Mouse (Mus musculus): ENCODE measurements at regions not wholly inside any gene's neighbourhood (a gene's known extent, or its start where the extent isn't known, plus 50 kb on each side); places are given as distances from the start of the nearest gene placed in this dataset.
A peak's percentile ranks its signal among the peaks of the same experiment; 100 is the strongest.

- Histone ChIP-seq H3K27me3 (ENCODE audit: control insufficient read depth, insufficient read depth, low read length) (no peaks in the 10 kb centered on the region), H3K4me3 (ENCODE audit: low read depth, low read length) (no peak overlapping the region), H3K4me1 (ENCODE audit: control insufficient read depth, insufficient read depth, low read length) (no peaks in the 10 kb centered on the region), H3K27ac (ENCODE audit: low read depth, low read length) (no peak overlapping the region), H3K36me3 (ENCODE audit: control insufficient read depth, insufficient read depth, low read length) (no peaks in the 10 kb centered on the region), H3K9ac (ENCODE audit: low read depth, low read length) (no peak overlapping the region), H3K4me2 (no peak overlapping the region), H3K9me3 (replicated peaks; ENCODE audit: control insufficient read depth, low read length) (no peaks in the 10 kb centered on the region)
- no peak for ATAC-seq (replicated peaks; ENCODE audit: insufficient number of reproducible peaks, low FRiP score, low TSS enrichment)
- WGBS (ENCODE audit: insufficient replicate concordance): 61% methylated on average over 10 of the region's 10 CpGs
These were observed 73.1 kb downstream of the Rps15a start for GRCm38 (mm10) chr7:118042914-118043313.

- Histone ChIP-seq H3K4me1 (ENCODE audit: control insufficient read depth, insufficient read depth, low read length) (no peaks in the 10 kb centered on the region), H3K9me3 (replicated peaks; ENCODE audit: control insufficient read depth, low read length) (no peaks in the 10 kb centered on the region), H3K36me3 (ENCODE audit: control insufficient read depth, insufficient read depth, low read length) (no peaks in the 10 kb centered on the region), H3K27ac (ENCODE audit: low read depth, low read length) (no peak overlapping the region), H3K4me3 (ENCODE audit: low read depth, low read length) (no peak overlapping the region), H3K9ac (ENCODE audit: low read depth, low read length) (no peak overlapping the region), H3K4me2 (no peak overlapping the region), H3K27me3 (ENCODE audit: control insufficient read depth, insufficient read depth, low read length) (no peaks in the 10 kb centered on the region)
- WGBS (ENCODE audit: insufficient replicate concordance): 82% methylated on average over 4 of the region's 4 CpGs
- no peak for ATAC-seq (replicated peaks; ENCODE audit: insufficient number of reproducible peaks, low FRiP score, low TSS enrichment)
These were observed 76.1 kb downstream of the Rps15a start for GRCm38 (mm10) chr7:118039862-118040261.

GRCm38 (mm10) chr7:118037062-118037461 is 78.9 kb downstream of the Rps15a start:
- no peaks in the 10 kb centered on the region for H3K9me3 ChIP-seq (replicated peaks; ENCODE audit: control insufficient read depth, low read length)
- 70% methylated on average over 3 of the region's 3 CpGs for WGBS (ENCODE audit: insufficient replicate concordance)
- no peak overlapping the region for H3K4me3 ChIP-seq (ENCODE audit: low read depth, low read length)
- H3K4me1 ChIP-seq (ENCODE audit: control insufficient read depth, insufficient read depth, low read length): no peaks in the 10 kb centered on the region
- no peaks in the 10 kb centered on the region for H3K36me3 ChIP-seq (ENCODE audit: control insufficient read depth, insufficient read depth, low read length)
- no peak overlapping the region for H3K27ac ChIP-seq (ENCODE audit: low read depth, low read length)
- no peak overlapping the region for H3K4me2 ChIP-seq
- no peaks in the 10 kb centered on the region for H3K27me3 ChIP-seq (ENCODE audit: control insufficient read depth, insufficient read depth, low read length)
- ATAC-seq (replicated peaks; ENCODE audit: insufficient number of reproducible peaks, low FRiP score, low TSS enrichment): no peak
- H3K9ac ChIP-seq (ENCODE audit: low read depth, low read length): no peak overlapping the region

- no peaks in the 10 kb centered on the region for H3K36me3 ChIP-seq (ENCODE audit: control insufficient read depth, insufficient read depth, low read length)
- H3K27ac ChIP-seq (ENCODE audit: low read depth, low read length): no peak overlapping the region
- H3K9me3 ChIP-seq (replicated peaks; ENCODE audit: control insufficient read depth, low read length): no peaks in the 10 kb centered on the region
- H3K4me1 ChIP-seq (ENCODE audit: control insufficient read depth, insufficient read depth, low read length): peaks cover 4% of the 10 kb centered on the region; the same call in 1 of the 2 replicates
- H3K4me3 ChIP-seq (ENCODE audit: low read depth, low read length): no peak overlapping the region
- 9% methylated on average over 10 of the region's 10 CpGs for WGBS (ENCODE audit: insufficient replicate concordance)
- no peak for ATAC-seq (replicated peaks; ENCODE audit: insufficient number of reproducible peaks, low FRiP score, low TSS enrichment)
- H3K4me2 ChIP-seq: no peak overlapping the region
- H3K9ac ChIP-seq (ENCODE audit: low read depth, low read length): 0 out of 2 replicates have a peak overlapping the region, but pooled peaks have one; percentile 10
- H3K27me3 ChIP-seq (ENCODE audit: control insufficient read depth, insufficient read depth, low read length): no peaks in the 10 kb centered on the region
These were observed 89.9 kb downstream of the Rps15a start for GRCm38 (mm10) chr7:118026106-118026526.

- no peaks in the 10 kb centered on the region for H3K9me3 ChIP-seq (replicated peaks; ENCODE audit: control insufficient read depth, low read length)
- H3K4me3 ChIP-seq (ENCODE audit: low read depth, low read length): no peak overlapping the region
- no peak overlapping the region for H3K9ac ChIP-seq (ENCODE audit: low read depth, low read length)
- WGBS (ENCODE audit: insufficient replicate concordance): 77% methylated on average over 7 of the region's 7 CpGs
- no peak for ATAC-seq (replicated peaks; ENCODE audit: insufficient number of reproducible peaks, low FRiP score, low TSS enrichment)
- no peaks in the 10 kb centered on the region for H3K4me1 ChIP-seq (ENCODE audit: control insufficient read depth, insufficient read depth, low read length)
- no peaks in the 10 kb centered on the region for H3K36me3 ChIP-seq (ENCODE audit: control insufficient read depth, insufficient read depth, low read length)
- no peaks in the 10 kb centered on the region for H3K27me3 ChIP-seq (ENCODE audit: control insufficient read depth, insufficient read depth, low read length)
- H3K27ac ChIP-seq (ENCODE audit: low read depth, low read length): no peak overlapping the region
- no peak overlapping the region for H3K4me2 ChIP-seq
These were observed 111.4 kb downstream of the Rps15a start for GRCm38 (mm10) chr7:118004620-118005019.

- Histone ChIP-seq H3K27ac (ENCODE audit: low read depth, low read length) (no peak overlapping the region), H3K36me3 (ENCODE audit: control insufficient read depth, insufficient read depth, low read length) (no peaks in the 10 kb centered on the region), H3K4me1 (ENCODE audit: control insufficient read depth, insufficient read depth, low read length) (no peaks in the 10 kb centered on the region), H3K4me3 (ENCODE audit: low read depth, low read length) (no peak overlapping the region), H3K9ac (ENCODE audit: low read depth, low read length) (no peak overlapping the region), H3K9me3 (replicated peaks; ENCODE audit: control insufficient read depth, low read length) (no peaks in the 10 kb centered on the region), H3K27me3 (ENCODE audit: control insufficient read depth, insufficient read depth, low read length) (no peaks in the 10 kb centered on the region), H3K4me2 (no peak overlapping the region)
- WGBS (ENCODE audit: insufficient replicate concordance): 72% methylated on average over 3 of the region's 3 CpGs
- ATAC-seq (replicated peaks; ENCODE audit: insufficient number of reproducible peaks, low FRiP score, low TSS enrichment): no peak
These were observed 114.1 kb downstream of the Rps15a start for GRCm38 (mm10) chr7:118001881-118002280.

- H3K4me2 ChIP-seq: no peak overlapping the region
- no peaks in the 10 kb centered on the region for H3K36me3 ChIP-seq (ENCODE audit: control insufficient read depth, insufficient read depth, low read length)
- H3K9ac ChIP-seq (ENCODE audit: low read depth, low read length): no peak overlapping the region
- H3K4me1 ChIP-seq (ENCODE audit: control insufficient read depth, insufficient read depth, low read length): no peaks in the 10 kb centered on the region
- H3K27me3 ChIP-seq (ENCODE audit: control insufficient read depth, insufficient read depth, low read length): no peaks in the 10 kb centered on the region
- H3K27ac ChIP-seq (ENCODE audit: low read depth, low read length): no peak overlapping the region
- ATAC-seq (replicated peaks; ENCODE audit: insufficient number of reproducible peaks, low FRiP score, low TSS enrichment): no peak
- 7% methylated on average over 4 of the region's 4 CpGs for WGBS (ENCODE audit: insufficient replicate concordance)
- no peak overlapping the region for H3K4me3 ChIP-seq (ENCODE audit: low read depth, low read length)
- no peaks in the 10 kb centered on the region for H3K9me3 ChIP-seq (replicated peaks; ENCODE audit: control insufficient read depth, low read length)
These were observed 114.9 kb downstream of the Rps15a start for GRCm38 (mm10) chr7:118001121-118001520.

GRCm38 (mm10) chr7:117982177-117982576 is 133.8 kb downstream of the Rps15a start:
- H3K27me3 ChIP-seq (ENCODE audit: control insufficient read depth, insufficient read depth, low read length): no peaks in the 10 kb centered on the region
- H3K9ac ChIP-seq (ENCODE audit: low read depth, low read length): no peak overlapping the region
- H3K9me3 ChIP-seq (replicated peaks; ENCODE audit: control insufficient read depth, low read length): no peaks in the 10 kb centered on the region
- H3K36me3 ChIP-seq (ENCODE audit: control insufficient read depth, insufficient read depth, low read length): no peaks in the 10 kb centered on the region
- 68% methylated on average over 4 of the region's 4 CpGs for WGBS (ENCODE audit: insufficient replicate concordance)
- no peaks in the 10 kb centered on the region for H3K4me1 ChIP-seq (ENCODE audit: control insufficient read depth, insufficient read depth, low read length)
- H3K4me3 ChIP-seq (ENCODE audit: low read depth, low read length): no peak overlapping the region
- H3K27ac ChIP-seq (ENCODE audit: low read depth, low read length): no peak overlapping the region
- H3K4me2 ChIP-seq: no peak overlapping the region
- ATAC-seq (replicated peaks; ENCODE audit: insufficient number of reproducible peaks, low FRiP score, low TSS enrichment): no peak

- WGBS (ENCODE audit: insufficient replicate concordance): 19% methylated on average over 1 of the region's 1 CpGs
- Histone ChIP-seq H3K27me3 (ENCODE audit: control insufficient read depth, insufficient read depth, low read length) (no peaks in the 10 kb centered on the region), H3K4me1 (ENCODE audit: control insufficient read depth, insufficient read depth, low read length) (no peaks in the 10 kb centered on the region), H3K4me2 (no peak overlapping the region), H3K27ac (ENCODE audit: low read depth, low read length) (no peak overlapping the region), H3K9me3 (replicated peaks; ENCODE audit: control insufficient read depth, low read length) (no peaks in the 10 kb centered on the region), H3K36me3 (ENCODE audit: control insufficient read depth, insufficient read depth, low read length) (no peaks in the 10 kb centered on the region), H3K9ac (ENCODE audit: low read depth, low read length) (no peak overlapping the region), H3K4me3 (ENCODE audit: low read depth, low read length) (no peak overlapping the region)
- no peak for ATAC-seq (replicated peaks; ENCODE audit: insufficient number of reproducible peaks, low FRiP score, low TSS enrichment)
These were observed 144.8 kb downstream of the Rps15a start for GRCm38 (mm10) chr7:117971176-117971575.
